Mouse (Mus musculus): ENCODE results near the gene Mapre3.

GRCm38 (mm10) chr5:30768082-30768481 lies 46.4 kb upstream of the Mapre3 start:
- TF ChIP-seq POLR2A (IDR thresholded peaks at IDR 0.05; ENCODE audit: low read depth, low read length): no peak
- TF ChIP-seq CTCF (conservative IDR thresholded peaks at IDR 0.05 in 1 of 2, IDR thresholded peaks at IDR 0.05 in 1 of 2; ENCODE audit: low read depth in 2 of 2, low read length in 2 of 2): no peak
- TF ChIP-seq HCFC1 (IDR thresholded peaks at IDR 0.05; ENCODE audit: low read depth, low read length): no peak
- no peak for TF ChIP-seq ZNF384 (IDR thresholded peaks at IDR 0.05; ENCODE audit: low read depth, low read length)
- TF ChIP-seq ELF1 (IDR thresholded peaks at IDR 0.05; ENCODE audit: low read depth, low read length): no peak
- TF ChIP-seq GABPA (IDR thresholded peaks at IDR 0.05; ENCODE audit: insufficient replicate concordance, low read depth, low read length): no peak
- TF ChIP-seq EP300 (IDR thresholded peaks at IDR 0.05; ENCODE audit: low read length): no peak
- TF ChIP-seq CHD2 (IDR thresholded peaks at IDR 0.05; ENCODE audit: low read length): no peak
- TF ChIP-seq ZMIZ1 (IDR thresholded peaks at IDR 0.05; ENCODE audit: low read depth, low read length): no peak
- no peak for TF ChIP-seq POLR2AphosphoS2 (IDR thresholded peaks at IDR 0.05; ENCODE audit: low read depth, low read length)
- no peak for TF ChIP-seq SIN3A (IDR thresholded peaks at IDR 0.05; ENCODE audit: low read length)

Data from CH12.LX (cell line).